Mouse (Mus musculus): ENCODE measurements around the gene Nat8l. TPM values are rescaled to one million over a fixed set of nuclear protein-coding genes. Genes with fewer than 3 reads are reported as not detected.

Gene Nat8l
- polyA plus RNA-seq, 1 experiment from 2014 or later: 0.36 TPM

GRCm38 (mm10) chr5:33976267-33976666, 19.5 kb upstream of the Nat8l start:
- Histone ChIP-seq H3K4me3 (ENCODE audit: low read depth, low read length) (no peak overlapping the region), H3K4me2 (ENCODE audit: low read depth, low read length) (no peak overlapping the region), H3K27ac (replicated peaks; ENCODE audit: low read depth, low read length) (no peak overlapping the region), H3K27me3 (ENCODE audit: control insufficient read depth, insufficient read depth, low read length) (no peaks in the 10 kb centered on the region), H3K9me3 (replicated peaks; ENCODE audit: control insufficient read depth, low read length) (no peaks in the 10 kb centered on the region; the same call in 1 of the 2 replicates), H3K36me3 (replicated peaks; ENCODE audit: control insufficient read depth, insufficient read depth, low read depth, low read length) (no peaks in the 10 kb centered on the region), H3K9ac (replicated peaks; ENCODE audit: low read length) (no peak overlapping the region), H3K4me1 (ENCODE audit: control insufficient read depth, insufficient read depth, low read length) (no peaks in the 10 kb centered on the region)
- DNase-seq (ENCODE audit: low spot score) (no peak), ATAC-seq (replicated peaks; ENCODE audit: insufficient number of reproducible peaks, low FRiP score, low TSS enrichment, low read depth) (no peak)
- 43% methylated on average over 3 of the region's 3 CpGs for WGBS

GRCm38 (mm10) chr5:33982731-33983259, 13.0 kb upstream of the Nat8l start:
- Histone ChIP-seq H3K4me1 (ENCODE audit: control insufficient read depth, insufficient read depth, low read length) (no peaks in the 10 kb centered on the region; the same call in 1 of the 2 replicates), H3K4me3 (ENCODE audit: low read depth, low read length) (peak overlapping the region; percentile 87), H3K27ac (replicated peaks; ENCODE audit: low read depth, low read length) (peak overlapping the region; percentile 70), H3K9ac (replicated peaks; ENCODE audit: low read length) (peak overlapping the region; percentile 88), H3K9me3 (replicated peaks; ENCODE audit: control insufficient read depth, low read length) (no peaks in the 10 kb centered on the region; the same call in 1 of the 2 replicates), H3K36me3 (replicated peaks; ENCODE audit: control insufficient read depth, insufficient read depth, low read depth, low read length) (no peaks in the 10 kb centered on the region), H3K27me3 (ENCODE audit: control insufficient read depth, insufficient read depth, low read length) (no peaks in the 10 kb centered on the region), H3K4me2 (ENCODE audit: low read depth, low read length) (peak overlapping the region; percentile 94)
- DNase-seq (ENCODE audit: low spot score): no peak
- WGBS: 3% methylated on average over 25 of the region's 26 CpGs
- peak; percentile 53 for ATAC-seq (replicated peaks; ENCODE audit: insufficient number of reproducible peaks, low FRiP score, low TSS enrichment, low read depth)

GRCm38 (mm10) chr5:33983309-33984121, 12.3 kb upstream of the Nat8l start, which contains the start of gene Gm1673:
Gene Gm1673, plus strand, starts transcription at chr5:33983433.
- no peaks in the 10 kb centered on the region for H3K27me3 ChIP-seq (ENCODE audit: control insufficient read depth, insufficient read depth, low read length)
- WGBS: under 1% methylated on average over 86 of the region's 88 CpGs
- DNase-seq (ENCODE audit: low spot score) (peak; percentile 94), ATAC-seq (replicated peaks; ENCODE audit: insufficient number of reproducible peaks, low FRiP score, low TSS enrichment, low read depth) (peak; percentile 81)
- H3K4me2 ChIP-seq (ENCODE audit: low read depth, low read length): peak within 1 kb of the TSS; percentile 94
- no peaks in the 10 kb centered on the region; the same call in 1 of the 2 replicates for H3K9me3 ChIP-seq (replicated peaks; ENCODE audit: control insufficient read depth, low read length)
- no peaks in the 10 kb centered on the region; the same call in 1 of the 2 replicates for H3K4me1 ChIP-seq (ENCODE audit: control insufficient read depth, insufficient read depth, low read length)
- H3K36me3 ChIP-seq (replicated peaks; ENCODE audit: control insufficient read depth, insufficient read depth, low read depth, low read length): no peaks in the 10 kb centered on the region
- H3K9ac ChIP-seq (replicated peaks; ENCODE audit: low read length): peak within 1 kb of the TSS; percentile 88
- H3K4me3 ChIP-seq (ENCODE audit: low read depth, low read length): peak within 1 kb of the TSS; percentile 87
- peak within 1 kb of the TSS; percentile 70 for H3K27ac ChIP-seq (replicated peaks; ENCODE audit: low read depth, low read length)

- Histone ChIP-seq H3K27me3 (ENCODE audit: control insufficient read depth, insufficient read depth, low read length) (peaks cover 46% of the 10 kb centered on the region), H3K9ac (replicated peaks; ENCODE audit: low read length) (no peak overlapping the region; the same call in 1 of the 2 replicates), H3K9me3 (replicated peaks; ENCODE audit: control insufficient read depth, low read length) (no peaks in the 10 kb centered on the region), H3K4me2 (ENCODE audit: low read depth, low read length) (peak overlapping the region; percentile 96), H3K36me3 (replicated peaks; ENCODE audit: control insufficient read depth, insufficient read depth, low read depth, low read length) (no peaks in the 10 kb centered on the region), H3K27ac (replicated peaks; ENCODE audit: low read depth, low read length) (no peak overlapping the region), H3K4me1 (ENCODE audit: control insufficient read depth, insufficient read depth, low read length) (peaks cover 9% of the 10 kb centered on the region), H3K4me3 (ENCODE audit: low read depth, low read length) (peak overlapping the region; percentile 63)
- DNase-seq (ENCODE audit: low spot score): peak; percentile 36
- ATAC-seq (replicated peaks; ENCODE audit: insufficient number of reproducible peaks, low FRiP score, low TSS enrichment, low read depth): no peak
- WGBS: 30% methylated on average over 28 of the region's 28 CpGs
These were observed 836 bp upstream of the Nat8l start for GRCm38 (mm10) chr5:33994671-33995625.

- DNase-seq (ENCODE audit: low spot score) (no peak), ATAC-seq (replicated peaks; ENCODE audit: insufficient number of reproducible peaks, low FRiP score, low TSS enrichment, low read depth) (peak; percentile 15; the same call in 1 of the 2 replicates)
- H3K27ac ChIP-seq (replicated peaks; ENCODE audit: low read depth, low read length): 0 out of 2 replicates have a peak overlapping the region, but pooled peaks have one; percentile 28
- no peaks in the 10 kb centered on the region for H3K36me3 ChIP-seq (replicated peaks; ENCODE audit: control insufficient read depth, insufficient read depth, low read depth, low read length)
- peak overlapping the region; percentile 63 for H3K4me3 ChIP-seq (ENCODE audit: low read depth, low read length)
- 0% methylated on average over 54 of the region's 55 CpGs for WGBS
- H3K9me3 ChIP-seq (replicated peaks; ENCODE audit: control insufficient read depth, low read length): no peaks in the 10 kb centered on the region
- peak overlapping the region; percentile 96 for H3K4me2 ChIP-seq (ENCODE audit: low read depth, low read length)
- peaks cover 46% of the 10 kb centered on the region for H3K27me3 ChIP-seq (ENCODE audit: control insufficient read depth, insufficient read depth, low read length)
- H3K9ac ChIP-seq (replicated peaks; ENCODE audit: low read length): peak overlapping the region; percentile 57
- H3K4me1 ChIP-seq (ENCODE audit: control insufficient read depth, insufficient read depth, low read length): peaks cover 9% of the 10 kb centered on the region
These were observed 886 bp downstream of the Nat8l start for GRCm38 (mm10) chr5:33996694-33997045.

- peak overlapping the region; percentile 96 for H3K4me2 ChIP-seq (ENCODE audit: low read depth, low read length)
- no peak for ATAC-seq (replicated peaks; ENCODE audit: insufficient number of reproducible peaks, low FRiP score, low TSS enrichment, low read depth)
These were observed 1.4 kb downstream of the Nat8l start for GRCm38 (mm10) chr5:33997051-33997741.

GRCm38 (mm10) chr5:33997829-33998504, 2.2 kb downstream of the Nat8l start:
- peak overlapping the region; percentile 63 for H3K4me3 ChIP-seq (ENCODE audit: low read depth, low read length)
- H3K9ac ChIP-seq (replicated peaks; ENCODE audit: low read length): no peak overlapping the region
- H3K9me3 ChIP-seq (replicated peaks; ENCODE audit: control insufficient read depth, low read length): no peaks in the 10 kb centered on the region
- H3K4me1 ChIP-seq (ENCODE audit: control insufficient read depth, insufficient read depth, low read length): peaks cover 9% of the 10 kb centered on the region
- no peaks in the 10 kb centered on the region for H3K36me3 ChIP-seq (replicated peaks; ENCODE audit: control insufficient read depth, insufficient read depth, low read depth, low read length)
- H3K4me2 ChIP-seq (ENCODE audit: low read depth, low read length): peak overlapping the region; percentile 96
- peaks cover 46% of the 10 kb centered on the region for H3K27me3 ChIP-seq (ENCODE audit: control insufficient read depth, insufficient read depth, low read length)
- WGBS: 71% methylated on average over 20 of the region's 20 CpGs
- ATAC-seq (replicated peaks; ENCODE audit: insufficient number of reproducible peaks, low FRiP score, low TSS enrichment, low read depth) (no peak), DNase-seq (ENCODE audit: low spot score) (no peak)
- no peak overlapping the region for H3K27ac ChIP-seq (replicated peaks; ENCODE audit: low read depth, low read length)

More at GRCm38 (mm10) chr5:33997051-33997741, 1.4 kb downstream of the Nat8l start:
- peak; percentile 33 for DNase-seq (ENCODE audit: low spot score)
- Histone ChIP-seq H3K27me3 (ENCODE audit: control insufficient read depth, insufficient read depth, low read length) (peaks cover 46% of the 10 kb centered on the region), H3K9me3 (replicated peaks; ENCODE audit: control insufficient read depth, low read length) (no peaks in the 10 kb centered on the region), H3K27ac (replicated peaks; ENCODE audit: low read depth, low read length) (no peak overlapping the region), H3K4me3 (ENCODE audit: low read depth, low read length) (peak overlapping the region; percentile 63), H3K36me3 (replicated peaks; ENCODE audit: control insufficient read depth, insufficient read depth, low read depth, low read length) (no peaks in the 10 kb centered on the region), H3K9ac (replicated peaks; ENCODE audit: low read length) (peak overlapping the region; percentile 57), H3K4me1 (ENCODE audit: control insufficient read depth, insufficient read depth, low read length) (peaks cover 9% of the 10 kb centered on the region)
- WGBS: 2% methylated on average over 72 of the region's 80 CpGs

All from embryonic facial prominence, embryonic 11.5 days (tissue).